Mouse (Mus musculus) adrenal gland, postnatal 14 days (tissue): ENCODE results near the gene 9030612E09Rik. TPM values are rescaled to one million over a fixed set of nuclear protein-coding genes. Genes with fewer than 3 reads are reported as not detected.

Source experiments
- DNase-seq: peaks from one replicate; pipeline ENCODE4 v3.0.0; 2021; ENCODE audit warnings: mixed read lengths
- long read RNA-seq, 2 experiments: library from polyadenylated mRNA; stranded (forward); transcript quantifications; one replicate each; pipeline ENCODE4 v2.0.0; 2021
- total RNA-seq: library from RNA; stranded (reverse); gene quantifications from 2 replicates; pipeline ENCODE4 v1.2.3, GENCODE M21; 2021

9030612E09Rik gene
- 0.19 TPM in 1 of 2 replicates, not detected in the other for total RNA-seq
- long read RNA-seq, experiment 1, partial matches to known transcripts = 0 of 2 reads
- long read RNA-seq, experiment 1, other reads (novel, unspliced or antisense) = 0 of 2 reads
- long read RNA-seq, experiment 2 = 0 reads

GRCm38 (mm10) chr10:43174326-43175155, at the start of gene 9030612E09Rik, which contains the start of gene Sobp:
Gene 9030612E09Rik (plus strand): TSS chr10:43174704.
Gene Sobp (minus strand): TSS chr10:43174530.
- DNase-seq = peak; percentile 71

DNA sequence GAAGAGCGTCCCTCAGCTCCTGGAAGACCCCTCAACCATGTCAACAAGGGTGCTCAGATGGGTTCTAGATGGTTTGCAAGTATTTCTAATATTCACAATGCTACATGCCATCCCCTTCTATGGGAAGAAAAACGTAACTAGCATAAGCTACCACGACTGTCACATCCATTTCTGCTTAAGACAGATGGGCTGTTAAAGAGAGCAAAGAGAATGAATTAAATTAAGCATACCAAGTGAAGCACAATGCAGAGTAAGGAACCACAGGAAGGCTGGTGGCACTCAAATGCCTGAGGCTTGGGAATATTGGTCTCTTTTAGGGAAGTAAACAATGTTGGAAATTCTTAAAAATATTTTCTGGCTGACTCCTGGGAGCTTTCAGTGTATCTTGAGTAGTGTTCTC, 45.8 kb upstream of the 9030612E09Rik start:
- DNase-seq = no peak

DNA sequence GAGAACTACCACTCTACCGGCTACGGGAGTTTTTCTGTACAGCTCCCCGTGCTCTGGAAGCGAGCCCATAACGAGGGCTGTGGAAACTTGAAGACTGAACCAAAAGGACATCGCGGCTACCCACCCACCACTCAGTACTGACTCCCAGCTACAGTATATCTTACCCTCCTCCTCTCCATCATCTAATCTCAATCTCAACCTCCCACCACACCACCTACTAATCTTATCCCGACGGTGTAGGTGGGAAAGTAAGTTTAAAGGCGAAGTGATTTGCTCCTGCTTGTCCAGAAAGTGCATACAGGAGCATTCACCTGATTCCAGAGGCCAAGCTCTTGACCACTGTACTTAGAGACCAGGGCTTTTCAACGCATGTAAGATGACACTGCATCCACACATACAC, 40.5 kb upstream of the 9030612E09Rik start:
- no peak for DNase-seq

DNA sequence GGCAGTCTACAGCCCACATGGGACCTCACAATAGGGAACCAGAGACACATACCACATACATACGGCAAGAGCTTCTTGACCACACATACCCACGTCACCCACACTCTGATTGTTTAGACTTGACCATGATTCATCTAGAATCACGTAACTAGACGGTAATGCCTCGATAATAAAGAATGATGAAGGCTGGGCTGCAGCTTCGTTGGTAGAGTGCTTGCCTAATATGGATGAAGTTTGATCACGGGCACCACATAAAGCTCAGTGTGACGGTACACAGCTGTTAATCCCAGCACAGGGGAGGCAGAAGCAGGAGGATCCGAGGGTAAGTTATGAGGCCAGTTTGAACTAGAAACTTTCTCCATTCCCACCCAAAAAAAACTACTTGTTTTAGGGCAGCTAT, 31.3 kb upstream of the 9030612E09Rik start:
- DNase-seq = no peak

DNA sequence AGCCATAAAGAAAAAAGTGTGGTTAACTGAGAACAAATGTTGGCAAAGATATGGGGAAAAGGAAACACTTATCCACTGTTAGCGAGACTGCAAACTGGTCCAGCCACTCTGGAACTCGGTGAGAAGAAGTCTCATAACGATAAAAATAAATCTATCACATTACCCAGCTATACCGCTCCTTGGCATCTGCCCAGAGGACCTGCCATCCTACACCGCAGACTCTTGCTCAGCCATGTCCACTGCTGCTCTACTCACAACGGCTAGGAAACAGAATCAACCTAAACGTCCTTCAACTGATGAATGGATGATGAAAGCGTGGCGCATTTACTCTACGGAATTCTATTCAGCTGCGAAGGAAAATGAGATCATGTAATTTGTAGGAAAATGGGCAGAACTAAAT, 26.0 kb upstream of the 9030612E09Rik start:
- DNase-seq = no peak

DNA sequence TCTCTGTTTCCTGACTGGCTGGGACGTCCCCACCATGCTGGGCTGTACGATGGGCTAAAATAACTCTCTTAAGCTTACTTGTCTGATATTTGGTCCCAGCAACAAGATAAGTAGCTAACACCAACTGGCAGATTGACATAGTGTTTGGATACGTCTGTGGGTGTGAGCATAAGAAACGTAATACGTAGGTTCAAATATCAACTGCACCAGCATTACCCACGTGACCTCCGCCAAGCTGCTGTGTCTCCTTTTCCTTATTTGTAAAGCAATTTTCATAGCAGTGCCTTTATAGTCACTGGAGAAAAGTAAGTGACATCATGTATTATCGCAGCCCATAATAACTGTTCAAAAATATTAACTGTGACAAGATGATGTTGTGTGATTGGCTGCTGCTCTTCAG, 21.9 kb upstream of the 9030612E09Rik start:
- no peak for DNase-seq

GRCm38 (mm10) chr10:43155046-43155560, 19.4 kb upstream of the 9030612E09Rik start:
- DNase-seq = peak; percentile 85

DNA sequence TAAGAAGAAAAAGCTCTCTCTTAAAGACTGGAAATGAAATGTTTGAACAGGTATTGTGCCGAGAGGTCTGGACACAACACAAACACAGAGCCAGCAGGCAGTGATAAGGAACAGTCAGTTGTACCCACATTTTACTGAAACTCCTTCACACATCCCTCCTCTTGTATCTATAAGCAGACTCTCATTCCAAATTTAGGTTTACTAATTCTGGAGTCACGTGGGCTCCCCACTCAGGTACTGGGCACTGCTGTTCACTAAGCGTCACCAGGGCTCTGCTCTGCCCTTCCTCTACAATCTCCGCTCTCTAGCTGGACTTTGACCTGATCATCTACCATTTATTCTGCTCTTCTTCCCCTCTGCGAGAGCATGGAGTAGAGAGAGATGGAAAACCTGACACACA, 15.6 kb upstream of the 9030612E09Rik start:
- DNase-seq = no peak

GRCm38 (mm10) chr10:43159333-43159732, 15.2 kb upstream of the 9030612E09Rik start:
- no peak for DNase-seq

DNA sequence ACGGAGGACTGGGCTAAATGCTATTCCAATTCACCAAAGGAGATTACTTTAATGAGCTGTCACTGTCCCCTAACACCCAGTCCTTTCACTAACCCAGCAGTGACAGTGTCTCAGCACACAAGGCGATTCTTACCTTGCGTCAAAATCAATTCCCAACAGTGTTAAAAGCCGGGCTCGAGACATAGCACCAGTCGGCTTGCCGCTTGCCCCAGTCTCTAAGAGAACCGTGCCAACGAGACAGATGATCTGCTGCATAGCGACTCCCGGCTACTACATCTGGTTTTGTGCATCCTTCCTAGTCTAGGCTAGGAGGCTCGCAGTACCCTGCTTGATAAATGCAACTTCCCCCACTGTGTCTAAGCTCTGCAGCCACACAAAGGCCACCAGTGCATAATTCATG, 12.2 kb upstream of the 9030612E09Rik start:
- no peak for DNase-seq

DNA sequence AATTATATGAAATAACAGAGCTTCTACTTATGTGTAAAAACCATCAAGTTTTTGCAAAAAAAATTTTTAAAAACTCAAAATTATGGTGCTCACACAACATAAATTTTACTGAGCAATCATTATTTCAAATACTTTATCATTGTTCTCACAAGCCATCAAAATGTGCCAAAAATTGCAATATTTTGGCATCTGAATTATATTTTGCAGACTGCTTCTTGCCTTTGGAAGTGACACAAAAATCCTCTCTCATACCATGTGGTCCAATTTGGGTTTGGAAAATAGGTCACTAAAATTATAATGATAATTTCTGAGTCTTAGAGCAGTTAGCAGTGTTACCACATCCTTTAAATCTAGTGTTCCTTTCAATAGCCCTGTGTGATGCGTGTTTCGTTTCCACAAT, 10.1 kb upstream of the 9030612E09Rik start:
- DNase-seq = no peak

DNA sequence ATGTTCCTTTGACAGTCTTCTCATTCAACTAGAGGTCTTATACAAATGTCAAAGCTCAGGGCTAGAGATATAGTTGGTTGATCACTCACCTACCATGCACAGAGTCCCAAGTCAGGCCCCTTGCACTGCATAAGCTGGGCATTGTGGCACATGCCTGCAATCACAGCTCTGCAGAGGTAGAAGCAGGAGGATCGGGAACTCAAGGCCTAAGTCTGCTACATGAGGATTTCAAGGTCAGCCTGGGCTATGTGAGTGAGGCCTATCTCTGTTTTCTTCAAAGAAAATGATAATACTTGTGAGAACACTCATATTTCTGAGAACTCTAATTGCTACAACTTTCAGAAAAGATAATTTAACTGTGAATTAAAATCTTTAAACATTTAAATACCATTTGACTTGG, 8.4 kb upstream of the 9030612E09Rik start:
- no peak for DNase-seq

DNA sequence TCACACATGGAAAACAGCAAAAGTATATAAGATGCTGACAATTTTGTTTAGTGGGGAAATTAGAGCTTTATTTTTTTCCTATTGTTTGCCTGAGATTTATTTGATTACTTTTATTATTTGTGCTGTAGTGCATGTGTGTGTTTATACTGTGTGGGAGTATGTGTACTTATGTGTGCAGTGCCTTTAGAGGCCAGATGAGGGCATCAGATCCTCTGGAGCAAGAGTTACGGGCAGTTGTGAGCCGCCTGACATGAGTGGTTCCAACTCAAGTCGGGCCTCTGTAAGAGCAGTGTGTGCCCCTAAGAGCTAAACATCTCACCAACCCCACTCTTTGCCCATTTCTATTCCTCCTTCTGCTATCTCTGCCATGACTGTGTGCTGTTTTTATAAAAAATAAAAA, 7.7 kb upstream of the 9030612E09Rik start:
- DNase-seq = no peak

GRCm38 (mm10) chr10:43168847-43169246, 5.7 kb upstream of the 9030612E09Rik start:
- no peak for DNase-seq

GRCm38 (mm10) chr10:43171106-43171505, 3.4 kb upstream of the 9030612E09Rik start:
- no peak for DNase-seq

DNA sequence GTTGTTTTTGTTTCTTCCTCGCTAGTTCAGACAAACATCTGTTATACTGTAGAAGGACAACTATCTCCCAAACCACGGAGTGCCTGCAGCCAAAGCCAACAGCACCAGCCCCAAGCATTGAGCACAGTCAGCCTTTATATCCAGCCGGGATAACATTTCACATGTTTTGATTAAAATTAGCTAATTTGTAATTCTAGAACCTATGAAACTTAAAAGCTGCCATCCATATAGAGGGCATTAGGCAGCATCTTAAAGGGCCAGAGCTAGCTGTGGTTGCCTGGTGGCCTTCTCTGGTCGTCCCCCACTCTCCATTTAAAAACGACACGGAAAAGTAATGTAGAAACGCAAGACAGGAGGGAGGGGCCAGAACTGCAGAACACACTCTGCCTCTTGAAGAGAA, 2.4 kb upstream of the 9030612E09Rik start:
- no peak for DNase-seq

DNA sequence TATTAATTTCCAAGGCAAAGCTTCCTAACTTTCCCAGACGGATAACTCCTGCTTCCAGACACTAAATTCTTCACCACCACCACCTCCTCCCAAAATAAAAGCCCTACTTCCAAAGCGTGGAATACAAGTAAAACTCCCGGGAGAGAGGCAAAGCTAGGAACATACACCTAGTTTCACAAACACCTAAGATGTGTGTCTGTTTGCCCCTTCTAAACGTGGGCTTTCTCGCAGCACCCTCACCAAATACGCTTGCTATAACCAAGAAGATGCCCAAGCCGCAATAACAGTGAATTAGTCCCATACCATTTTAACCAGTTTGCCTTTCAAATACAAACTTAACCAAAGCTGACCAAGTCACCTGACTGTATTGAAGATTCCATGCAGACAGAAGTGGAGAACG, 1.9 kb upstream of the 9030612E09Rik start:
- DNase-seq = no peak

- DNase-seq = peak; percentile 83
These were observed 1.2 kb upstream of the 9030612E09Rik start for GRCm38 (mm10) chr10:43173141-43173827.

GRCm38 (mm10) chr10:43173828-43174325, 627 bp upstream of the 9030612E09Rik start:
- no peak for DNase-seq

GRCm38 (mm10) chr10:43175156-43175601, 675 bp downstream of the 9030612E09Rik start:
- DNase-seq = peak; percentile 30

- peak; percentile 31 for DNase-seq
These were observed 5.9 kb downstream of the 9030612E09Rik start for GRCm38 (mm10) chr10:43180313-43180912.

- no peak for DNase-seq
These were observed 25.7 kb downstream of the 9030612E09Rik start for GRCm38 (mm10) chr10:43200206-43200605.
